Mouse (Mus musculus): ENCODE data around the gene Tacc2.
"Not testable (repeated sequence)": the region's sequence is repeated elsewhere in the genome, so short reads cannot be mapped to it uniquely, and the experiment has no call there.

Gene Tacc2

GRCm38 (mm10) chr7:130645994-130646761 is 68.9 kb downstream of the Tacc2 start:
- in situ Hi-C loops (cut with MboI, MseI) = loop anchor here (5.0 to 25.0 kb wide), 2 partner anchors 721 to 916 kb away; partner anchors contain the start of gene Bub3

- in situ Hi-C loops (cut with MboI, MseI) = loop anchor here (5.0 to 25.0 kb wide), 2 partner anchors 721 to 916 kb away; partner anchors contain the start of gene Bub3
Measured at GRCm38 (mm10) chr7:130646762-130647139, 69.5 kb downstream of the Tacc2 start.

GRCm38 (mm10) chr7:130648061-130648460 is 70.8 kb downstream of the Tacc2 start:
- in situ Hi-C loops (cut with MboI, MseI) = loop anchor here (5.0 to 25.0 kb wide), 2 partner anchors 719 to 914 kb away; partner anchors contain the start of gene Bub3

GRCm38 (mm10) chr7:130649257-130649656 is 72.0 kb downstream of the Tacc2 start:
- in situ Hi-C loops (cut with MboI, MseI) = loop anchor here (5.0 to 25.0 kb wide), 2 partner anchors 718 to 913 kb away; partner anchors contain the start of gene Bub3

- in situ Hi-C loops (cut with MboI, MseI) = no loop called here
Measured at GRCm38 (mm10) chr7:130650621-130651020, 73.4 kb downstream of the Tacc2 start.

- in situ Hi-C loops (cut with MboI, MseI) = no loop called here
Measured at GRCm38 (mm10) chr7:130653036-130653555, 75.9 kb downstream of the Tacc2 start.

GRCm38 (mm10) chr7:130654562-130654961 is 77.3 kb downstream of the Tacc2 start:
- in situ Hi-C loops (cut with MboI, MseI) = no loop called here

- in situ Hi-C loops (cut with MboI, MseI) = no loop called here
Measured at GRCm38 (mm10) chr7:130656965-130657364, 79.7 kb downstream of the Tacc2 start.

- in situ Hi-C loops (cut with MboI, MseI) = no loop called here
Measured at GRCm38 (mm10) chr7:130657751-130658150, 80.5 kb downstream of the Tacc2 start.

- in situ Hi-C loops (cut with MboI, MseI) = no loop called here
Measured at GRCm38 (mm10) chr7:130659129-130659528, 81.9 kb downstream of the Tacc2 start.

GRCm38 (mm10) chr7:130662250-130662649 is 85.0 kb downstream of the Tacc2 start:
- in situ Hi-C loops (cut with MboI, MseI) = no loop called here

- in situ Hi-C loops (cut with MboI, MseI) = no loop called here
Measured at GRCm38 (mm10) chr7:130662869-130663268, 85.6 kb downstream of the Tacc2 start.

GRCm38 (mm10) chr7:130664037-130664436 is 86.8 kb downstream of the Tacc2 start:
- in situ Hi-C loops (cut with MboI, MseI) = no loop called here

- in situ Hi-C loops (cut with MboI, MseI) = no loop called here
Measured at GRCm38 (mm10) chr7:130664629-130665028, 87.4 kb downstream of the Tacc2 start.

GRCm38 (mm10) chr7:130665358-130665757 is 88.1 kb downstream of the Tacc2 start:
- in situ Hi-C loops (cut with MboI, MseI) = no loop called here

GRCm38 (mm10) chr7:130668013-130668412 is 90.8 kb downstream of the Tacc2 start:
- in situ Hi-C loops (cut with MboI, MseI) = not testable (repeated sequence)

GRCm38 (mm10) chr7:130668729-130669281 is 91.6 kb downstream of the Tacc2 start:
- in situ Hi-C loops (cut with MboI, MseI) = no loop called here

- in situ Hi-C loops (cut with MboI, MseI) = no loop called here
Measured at GRCm38 (mm10) chr7:130669370-130669881, 92.2 kb downstream of the Tacc2 start.

GRCm38 (mm10) chr7:130670358-130670757 is 93.1 kb downstream of the Tacc2 start:
- in situ Hi-C loops (cut with MboI, MseI) = no loop called here

GRCm38 (mm10) chr7:130671301-130671700 is 94.1 kb downstream of the Tacc2 start:
- in situ Hi-C loops (cut with MboI, MseI) = no loop called here

GRCm38 (mm10) chr7:130673169-130674033 is 96.2 kb downstream of the Tacc2 start:
- in situ Hi-C loops (cut with MboI, MseI) = no loop called here

Data from regulatory T cell (primary cell).